Mouse (Mus musculus) lung, postnatal 0 days (tissue): ENCODE results near the gene Adra2b. TPM values are rescaled to one million over a fixed set of nuclear protein-coding genes. Genes with fewer than 3 reads are reported as not detected.

ENCODE experiments used
- ATAC-seq: fragments of 200-750 bp; cut with Nextera tagmentation; 2 replicates; pipeline ENCODE4 v1.8.0; 2017; ENCODE audit warnings: moderate library complexity
- DNase-seq: peaks from one replicate; pipeline ENCODE4 v3.0.0-alpha.2; 2016; ENCODE audit warnings: low spot score
- H3K27ac ChIP-seq: fragments of 300-500 bp; sonication (generic); 2 replicates; pipeline ENCODE4 v1.5.1; 2014; ENCODE audit warnings: antibody characterized with exemption, mild to moderate bottlenecking, low read length, mixed read lengths
- H3K27me3 ChIP-seq: fragments of 300-500 bp; sonication (generic); replicated peaks from 2 replicates; pipeline ENCODE4 v1.6.1; 2014; ENCODE audit warnings: low read length, mixed read lengths; ENCODE audit not compliant: insufficient read depth
- H3K36me3 ChIP-seq: fragments of 300-500 bp; sonication (generic); 2 replicates; pipeline ENCODE4 v1.6.1; 2014; ENCODE audit warnings: low read length, mixed read lengths; ENCODE audit not compliant: insufficient read depth
- H3K4me1 ChIP-seq: fragments of 300-500 bp; sonication (generic); 2 replicates; pipeline ENCODE4 v1.6.1; 2014; ENCODE audit warnings: antibody characterized with exemption, low read depth, low read length, mixed read lengths; ENCODE audit not compliant: insufficient read depth
- H3K4me2 ChIP-seq: fragments of 300-500 bp; sonication (generic); replicated peaks from 2 replicates; pipeline ENCODE4 v1.6.1; 2014; ENCODE audit warnings: low read depth, mild to moderate bottlenecking, low read length, moderate library complexity, mixed read lengths
- H3K4me3 ChIP-seq: fragments of 300-500 bp; sonication (generic); 2 replicates; pipeline ENCODE4 v1.5.1; 2014; ENCODE audit warnings: low read depth, low read length
- H3K9ac ChIP-seq: fragments of 300-500 bp; sonication (generic); replicated peaks from 2 replicates; pipeline ENCODE4 v1.6.1; 2014; ENCODE audit warnings: low read depth, mild to moderate bottlenecking
- H3K9me3 ChIP-seq: fragments of 300-500 bp; sonication (generic); 2 replicates; pipeline ENCODE4 v1.6.1; 2016; ENCODE audit warnings: low read length, mixed read lengths
- CTCF ChIP-seq: IDR thresholded peaks from 2 replicates; pipeline ENCODE4 v1.5.1; 2016; ENCODE audit warnings: antibody characterized with exemption, mild to moderate bottlenecking
- EP300 ChIP-seq: IDR thresholded peaks from 2 replicates; pipeline ENCODE4 v1.6.1; 2016; ENCODE audit warnings: antibody characterized with exemption, mild to moderate bottlenecking, control low read depth
- WGBS: fragments of 180-500 bp; shearing (Covaris S2); extraction: QIAGEN DNeasy Blood & Tissue Kit; methylation state at CpG from one replicate; pipeline ENCODE4 v1.1.7; 2014; 5-methylcytosine and 5-hydroxymethylcytosine counted together
- polyA plus RNA-seq: library from polyadenylated mRNA; unstranded; fragments of >200 nt; fragmentation: Nextera tagmentation; extraction: Ambion mirVana; gene quantifications from 2 replicates; pipeline ENCODE4 v1.2.1, GENCODE M21; 2015

The Adra2b gene
- polyA plus RNA-seq, 1 experiment from 2014 or later = 0.30 TPM

- Histone ChIP-seq H3K36me3 (no peaks in the 10 kb centered on the region), H3K9ac (no peak overlapping the region), H3K27me3 (no peaks in the 10 kb centered on the region), H3K4me2 (no peak overlapping the region), H3K4me3 (no peak overlapping the region), H3K9me3 (no peaks in the 10 kb centered on the region), H3K4me1 (no peaks in the 10 kb centered on the region), H3K27ac (no peak overlapping the region)
- 37% methylated on average over 7 of the region's 7 CpGs for WGBS
- ATAC-seq (no peak), DNase-seq (no peak)
- TF ChIP-seq CTCF = peak; percentile 59
- no peak for TF ChIP-seq EP300
Measured at GRCm38 (mm10) chr2:127375759-127376341, 12.8 kb downstream of the Adra2b start.

- Histone ChIP-seq H3K4me1 (no peaks in the 10 kb centered on the region), H3K9ac (no peak overlapping the region), H3K36me3 (no peaks in the 10 kb centered on the region), H3K27ac (no peak overlapping the region), H3K27me3 (no peaks in the 10 kb centered on the region), H3K4me3 (no peak overlapping the region), H3K4me2 (no peak overlapping the region), H3K9me3 (no peaks in the 10 kb centered on the region)
- 77% methylated on average over 6 of the region's 6 CpGs for WGBS
- no peak for DNase-seq
- ATAC-seq = no peak
- TF ChIP-seq EP300 = no peak
- no peak for TF ChIP-seq CTCF
Measured at GRCm38 (mm10) chr2:127376423-127377051, 13.5 kb downstream of the Adra2b start.

DNA sequence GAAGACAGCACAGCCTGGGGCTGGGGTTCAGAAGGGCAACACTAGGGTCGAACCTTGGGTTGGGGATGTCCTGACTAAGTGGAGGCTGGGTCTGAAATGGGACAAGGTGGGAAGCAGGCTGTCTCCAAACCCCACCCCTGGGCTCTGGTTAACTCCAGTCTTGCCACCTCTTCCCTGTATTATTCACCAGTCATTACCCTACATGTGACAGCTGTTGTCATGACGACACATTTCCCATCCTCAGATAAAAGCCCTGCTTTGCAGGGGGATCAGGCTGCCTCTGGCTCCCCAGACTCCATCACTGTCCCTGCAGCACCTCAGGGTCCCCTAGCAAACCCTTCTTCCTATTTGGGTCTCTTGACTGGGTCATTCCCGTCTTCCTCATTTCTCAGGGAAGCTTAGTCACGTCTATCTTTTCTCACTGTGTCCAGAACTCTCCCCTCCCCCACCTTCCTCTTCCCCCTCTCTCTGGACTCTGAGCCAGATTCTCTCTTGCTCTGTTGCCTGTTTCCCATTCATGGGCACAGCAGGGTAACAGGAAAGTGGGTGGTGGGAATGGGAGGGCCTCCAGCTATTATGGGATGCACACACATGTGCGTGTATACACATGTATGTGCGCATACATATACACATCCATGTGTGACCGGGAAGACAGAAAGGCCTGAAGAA lies 15.1 kb downstream of the Adra2b start:
- 59% methylated on average over 7 of the region's 7 CpGs for WGBS
- ATAC-seq = no peak

GRCm38 (mm10) chr2:127378611-127378990 lies 15.6 kb downstream of the Adra2b start:
- WGBS = 44% methylated on average over 7 of the region's 7 CpGs
- Histone ChIP-seq H3K4me3 (no peak overlapping the region), H3K36me3 (no peaks in the 10 kb centered on the region), H3K27ac (no peak overlapping the region), H3K4me1 (no peaks in the 10 kb centered on the region), H3K27me3 (no peaks in the 10 kb centered on the region), H3K9ac (no peak overlapping the region), H3K9me3 (no peaks in the 10 kb centered on the region), H3K4me2 (no peak overlapping the region)
- no peak for DNase-seq
- TF ChIP-seq EP300 = no peak
- TF ChIP-seq CTCF = no peak
- ATAC-seq = peak; percentile 47; the same call in 1 of the 2 replicates

More for the DNA sequence above, 15.1 kb downstream of the Adra2b start:
- Histone ChIP-seq H3K4me1 (no peaks in the 10 kb centered on the region), H3K9ac (no peak overlapping the region), H3K36me3 (no peaks in the 10 kb centered on the region), H3K9me3 (no peaks in the 10 kb centered on the region), H3K27me3 (no peaks in the 10 kb centered on the region), H3K27ac (no peak overlapping the region), H3K4me2 (no peak overlapping the region), H3K4me3 (no peak overlapping the region)
- DNase-seq = no peak
- TF ChIP-seq CTCF (no peak), EP300 (no peak)

GRCm38 (mm10) chr2:127379250-127379649 lies 16.2 kb downstream of the Adra2b start:
- H3K4me3 ChIP-seq = no peak overlapping the region
- ATAC-seq (peak; percentile 41), DNase-seq (peak; percentile 19)
- no peaks in the 10 kb centered on the region for H3K36me3 ChIP-seq
- H3K27me3 ChIP-seq = no peaks in the 10 kb centered on the region
- no peak overlapping the region for H3K9ac ChIP-seq
- no peak for TF ChIP-seq CTCF
- WGBS = 58% methylated on average over 3 of the region's 3 CpGs
- H3K4me1 ChIP-seq = no peaks in the 10 kb centered on the region
- no peaks in the 10 kb centered on the region for H3K9me3 ChIP-seq
- H3K27ac ChIP-seq = no peak overlapping the region
- H3K4me2 ChIP-seq = no peak overlapping the region

- no peak for TF ChIP-seq CTCF
- TF ChIP-seq EP300 = no peak
- 48% methylated on average over 7 of the region's 7 CpGs for whole genome bisulfite sequencing
- H3K27ac ChIP-seq = no peak overlapping the region
Measured at GRCm38 (mm10) chr2:127383881-127384280, 20.9 kb downstream of the Adra2b start.

More at GRCm38 (mm10) chr2:127383881-127384280, 20.9 kb downstream of the Adra2b start:
- Histone ChIP-seq H3K9ac (no peak overlapping the region), H3K4me1 (no peaks in the 10 kb centered on the region), H3K27me3 (no peaks in the 10 kb centered on the region), H3K4me2 (no peak overlapping the region), H3K36me3 (no peaks in the 10 kb centered on the region), H3K9me3 (no peaks in the 10 kb centered on the region), H3K4me3 (no peak overlapping the region)
- DNase-seq (no peak), ATAC-seq (no peak)
